Mouse (Mus musculus): ENCODE data around the gene Prmt1. TPM values are rescaled to one million over a fixed set of nuclear protein-coding genes. Genes with fewer than 3 reads are reported as not detected.
"Not testable (repeated sequence)": the region's sequence is repeated elsewhere in the genome, so short reads cannot be mapped to it uniquely, and the experiment has no call there.

Prmt1 gene
- polyA plus RNA-seq, 1 experiment from 2014 or later, result 355 TPM

DNA sequence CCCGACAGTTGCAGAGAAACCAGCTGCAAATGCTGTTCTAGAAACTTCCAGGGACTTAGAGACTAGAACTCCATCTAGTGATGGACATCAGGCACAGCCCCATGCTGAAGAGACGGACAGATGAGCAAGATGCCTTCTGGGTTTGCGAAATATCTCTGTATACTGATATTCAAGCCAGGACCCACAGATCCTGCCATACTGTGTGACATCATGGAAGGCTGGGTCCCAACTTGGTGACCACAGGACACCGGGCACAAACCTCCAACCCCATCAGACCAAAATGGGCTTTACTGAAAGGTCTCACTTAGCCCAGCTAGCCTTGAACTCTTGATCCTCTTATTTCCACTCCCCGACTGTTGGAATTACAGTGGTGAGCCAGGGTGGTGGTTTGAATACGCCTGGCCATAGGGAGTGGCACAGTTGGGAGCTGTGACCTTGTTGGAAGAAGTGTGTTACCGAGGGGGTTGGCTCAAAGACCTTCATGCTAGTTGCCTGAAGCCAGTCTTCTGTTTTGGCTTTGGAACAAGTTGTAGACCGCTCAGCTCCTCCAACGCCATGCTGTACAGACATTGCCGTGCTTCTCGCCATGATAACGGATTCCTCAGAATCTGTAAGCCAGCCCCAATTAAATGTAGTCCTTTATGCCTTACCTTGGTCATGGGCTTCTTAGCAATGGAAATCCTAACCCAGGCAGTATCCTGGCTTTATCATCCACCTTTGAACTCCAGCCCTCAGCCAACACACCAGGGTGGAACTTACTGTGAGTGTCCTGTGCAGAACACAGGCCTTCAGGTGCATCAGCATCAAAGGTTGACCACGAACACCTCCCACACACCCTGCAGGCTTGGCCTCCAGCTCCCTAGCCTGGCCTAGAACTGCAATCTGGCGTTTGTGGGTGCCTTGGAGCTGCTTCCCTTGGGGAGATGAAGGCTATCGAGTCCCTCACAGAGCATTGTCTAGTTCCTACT is 38.2 kb upstream of the Prmt1 start:
- Histone ChIP-seq H3K27me3 (ENCODE audit: control insufficient read depth, insufficient read depth, low read length) (no peaks in the 10 kb centered on the region), H3K9ac (ENCODE audit: low read length) (no peak overlapping the region), H3K36me3 (ENCODE audit: control insufficient read depth, insufficient read depth) (peaks cover 26% of the 10 kb centered on the region), H3K4me1 (ENCODE audit: control insufficient read depth, insufficient read depth, low read length) (no peaks in the 10 kb centered on the region), H3K4me3 (ENCODE audit: low read length) (no peak overlapping the region), H3K27ac (ENCODE audit: low read length) (no peak overlapping the region), H3K4me2 (ENCODE audit: low read depth, low read length) (no peak overlapping the region), H3K9me3 (replicated peaks; ENCODE audit: control insufficient read depth, low read length) (no peaks in the 10 kb centered on the region)
- WGBS, result 86% methylated on average over 15 of the region's 15 CpGs
- no peak for ATAC-seq (replicated peaks; ENCODE audit: extremely low read depth, insufficient read depth, low FRiP score)

DNA sequence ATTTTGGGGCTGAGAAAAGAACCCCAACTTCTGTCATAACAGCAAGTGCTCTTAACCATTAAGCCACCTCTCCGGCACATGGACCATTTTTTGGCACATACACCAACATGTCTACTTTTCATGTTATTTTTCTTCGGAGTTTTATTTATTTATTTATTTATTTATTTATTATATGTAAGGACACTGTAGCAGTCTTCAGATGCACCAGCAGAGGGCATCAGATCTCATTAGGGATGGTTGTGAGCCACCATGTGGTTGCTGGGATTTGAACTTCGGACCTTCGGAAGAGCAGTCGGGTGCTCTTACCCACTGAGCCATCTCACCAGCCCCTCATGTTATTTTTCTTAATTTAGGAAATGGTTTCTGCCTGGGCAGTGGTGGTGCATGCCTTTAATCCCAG is 37.3 kb upstream of the Prmt1 start:
- H3K4me1 ChIP-seq (ENCODE audit: control insufficient read depth, insufficient read depth, low read length); H3K4me3 ChIP-seq (ENCODE audit: low read length); H3K27me3 ChIP-seq (ENCODE audit: control insufficient read depth, insufficient read depth, low read length); H3K4me2 ChIP-seq (ENCODE audit: low read depth, low read length); ATAC-seq (replicated peaks; ENCODE audit: extremely low read depth, insufficient read depth, low FRiP score); H3K9me3 ChIP-seq (replicated peaks; ENCODE audit: control insufficient read depth, low read length); H3K27ac ChIP-seq (ENCODE audit: low read length); H3K9ac ChIP-seq (ENCODE audit: low read length): not testable (repeated sequence)
- H3K36me3 ChIP-seq (ENCODE audit: control insufficient read depth, insufficient read depth), result peaks cover 22% of the 10 kb centered on the region
- 68% methylated on average over 5 of the region's 5 CpGs for WGBS

DNA sequence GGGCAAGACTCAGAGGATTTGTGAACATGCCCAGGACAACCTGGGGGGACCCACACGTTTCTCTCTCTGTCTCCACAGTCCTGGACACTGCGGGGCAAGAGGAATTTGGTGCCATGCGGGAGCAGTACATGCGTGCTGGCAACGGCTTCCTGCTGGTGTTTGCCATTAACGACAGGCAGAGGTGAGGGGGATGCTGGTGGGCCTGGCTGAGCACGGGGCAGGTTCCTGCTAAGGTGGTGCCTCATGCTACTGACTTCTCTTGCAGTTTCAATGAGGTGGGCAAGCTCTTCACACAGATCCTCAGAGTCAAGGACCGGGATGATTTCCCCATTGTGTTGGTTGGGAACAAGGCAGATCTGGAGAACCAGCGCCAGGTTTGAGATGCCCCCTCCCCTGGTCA is 33.9 kb upstream of the Prmt1 start:
- H3K9me3 ChIP-seq (replicated peaks; ENCODE audit: control insufficient read depth, low read length), result no peaks in the 10 kb centered on the region
- no peak for ATAC-seq (replicated peaks; ENCODE audit: extremely low read depth, insufficient read depth, low FRiP score)
- no peak overlapping the region for H3K27ac ChIP-seq (ENCODE audit: low read length)
- no peak overlapping the region for H3K4me3 ChIP-seq (ENCODE audit: low read length)
- H3K4me1 ChIP-seq (ENCODE audit: control insufficient read depth, insufficient read depth, low read length), result peaks cover 11% of the 10 kb centered on the region
- no peak overlapping the region for H3K9ac ChIP-seq (ENCODE audit: low read length)
- WGBS, result 63% methylated on average over 9 of the region's 9 CpGs
- H3K27me3 ChIP-seq (ENCODE audit: control insufficient read depth, insufficient read depth, low read length), result no peaks in the 10 kb centered on the region
- H3K36me3 ChIP-seq (ENCODE audit: control insufficient read depth, insufficient read depth), result peaks cover 4% of the 10 kb centered on the region
- no peak overlapping the region for H3K4me2 ChIP-seq (ENCODE audit: low read depth, low read length)

DNA sequence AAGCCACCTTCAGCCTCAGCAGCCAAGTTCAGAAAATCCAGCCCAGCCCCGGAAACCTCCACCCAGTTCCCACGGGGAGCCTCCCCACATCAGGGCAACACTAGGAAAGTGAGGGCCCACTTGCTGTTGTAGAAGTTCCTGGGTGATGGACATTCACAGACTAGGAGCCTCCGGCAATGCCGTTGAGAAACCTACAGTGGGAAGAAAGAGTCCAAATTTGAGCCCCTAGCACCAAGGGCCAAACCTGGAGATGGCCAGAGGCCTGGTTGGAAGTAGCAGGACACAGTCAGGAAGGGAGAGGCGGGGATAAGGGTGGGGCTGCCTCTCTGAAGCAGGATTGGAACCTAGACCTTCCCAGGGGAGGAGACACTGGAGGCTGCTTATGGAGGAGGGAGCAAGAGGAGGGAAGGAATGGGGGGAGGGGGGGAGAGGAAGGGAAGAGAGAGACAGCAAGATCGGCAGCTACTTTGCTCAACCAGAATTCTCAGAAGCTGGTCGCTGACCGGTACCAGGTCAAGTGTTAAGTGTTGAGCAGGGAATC is 32.7 kb upstream of the Prmt1 start:
- ATAC-seq (replicated peaks; ENCODE audit: extremely low read depth, insufficient read depth, low FRiP score), result no peak
- Histone ChIP-seq H3K4me1 (ENCODE audit: control insufficient read depth, insufficient read depth, low read length) (peaks cover 19% of the 10 kb centered on the region), H3K9ac (ENCODE audit: low read length) (peak overlapping the region; percentile 84), H3K4me2 (ENCODE audit: low read depth, low read length) (peak overlapping the region; percentile 71), H3K9me3 (replicated peaks; ENCODE audit: control insufficient read depth, low read length) (no peaks in the 10 kb centered on the region), H3K27me3 (ENCODE audit: control insufficient read depth, insufficient read depth, low read length) (no peaks in the 10 kb centered on the region), H3K4me3 (ENCODE audit: low read length) (peak overlapping the region; percentile 72), H3K36me3 (ENCODE audit: control insufficient read depth, insufficient read depth) (peaks cover 4% of the 10 kb centered on the region), H3K27ac (ENCODE audit: low read length) (peak overlapping the region; percentile 99)
- WGBS, result 28% methylated on average over 8 of the region's 8 CpGs

DNA sequence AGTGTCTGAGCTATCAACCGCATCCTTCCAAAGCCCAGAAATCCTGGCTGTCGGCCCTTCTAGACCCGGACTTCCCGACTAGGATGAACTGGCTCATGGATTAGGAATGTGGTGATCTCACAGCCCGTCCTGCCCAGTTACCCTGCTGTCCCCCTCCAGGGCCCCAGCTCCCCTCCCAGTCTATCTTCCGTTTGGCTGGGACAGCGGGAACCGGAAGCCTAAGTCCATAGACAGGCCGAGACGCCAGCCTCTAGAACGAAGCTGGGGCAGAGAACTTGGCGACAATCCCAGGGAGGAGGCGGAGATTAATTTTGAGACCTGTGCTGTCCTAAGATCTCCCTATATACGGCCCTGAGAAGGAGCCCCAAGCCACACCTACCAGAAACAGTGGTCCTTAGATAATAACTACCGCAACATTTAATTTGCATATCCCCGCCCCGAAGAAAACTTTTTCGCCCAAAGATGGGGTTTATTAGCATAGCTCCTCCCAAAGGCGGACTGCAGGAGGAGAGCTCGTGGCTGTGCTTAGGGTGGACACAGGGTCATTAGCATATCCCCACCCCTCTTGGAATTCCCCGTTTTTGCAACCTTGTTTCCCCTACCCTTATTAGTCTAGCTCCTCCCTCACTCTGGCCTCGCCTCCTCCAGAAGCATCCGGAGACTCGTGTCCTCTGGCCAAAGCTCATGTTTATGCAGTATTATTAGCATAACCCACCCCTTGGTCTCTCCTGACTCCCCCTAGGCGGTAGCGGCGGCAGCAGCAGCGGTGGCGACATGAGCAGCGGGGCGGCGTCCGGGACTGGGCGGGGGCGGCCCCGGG is 31.1 kb upstream of the Prmt1 start, which contains the start of gene Rras:
Gene Rras, plus strand, starts transcription at position 720 of the 820 bp plus-strand sequence.
- ATAC-seq (replicated peaks; ENCODE audit: extremely low read depth, insufficient read depth, low FRiP score), result peak; percentile 88
- under 1% methylated on average over 36 of the region's 36 CpGs for WGBS

DNA sequence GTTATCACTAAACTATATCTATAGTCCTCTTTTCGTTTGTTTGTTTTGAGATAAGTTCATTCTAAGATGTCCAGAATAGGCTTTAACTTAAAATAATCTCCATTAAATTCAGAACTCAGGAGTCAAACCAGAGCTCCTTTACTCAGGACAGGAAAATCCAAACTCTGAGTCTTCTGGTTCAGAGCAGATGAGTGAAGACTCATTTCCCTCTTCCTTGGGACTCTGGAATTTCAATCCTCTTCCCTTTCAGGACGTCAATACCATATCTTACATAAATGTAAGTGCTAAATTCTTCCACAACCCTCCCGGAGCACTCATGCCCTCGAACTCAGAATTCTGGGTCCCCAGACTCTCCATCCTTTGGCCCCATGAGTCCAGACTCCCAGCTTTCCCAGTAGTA is 30.4 kb upstream of the Prmt1 start:
- Histone ChIP-seq H3K4me1 (ENCODE audit: control insufficient read depth, insufficient read depth, low read length) (peaks cover 19% of the 10 kb centered on the region), H3K4me2 (ENCODE audit: low read depth, low read length) (peak overlapping the region; percentile 75), H3K36me3 (ENCODE audit: control insufficient read depth, insufficient read depth) (peaks cover 15% of the 10 kb centered on the region), H3K4me3 (ENCODE audit: low read length) (peak overlapping the region; percentile 72), H3K27me3 (ENCODE audit: control insufficient read depth, insufficient read depth, low read length) (no peaks in the 10 kb centered on the region), H3K9ac (ENCODE audit: low read length) (peak overlapping the region; percentile 75), H3K9me3 (replicated peaks; ENCODE audit: control insufficient read depth, low read length) (no peaks in the 10 kb centered on the region), H3K27ac (ENCODE audit: low read length) (peak overlapping the region; percentile 99)
- no peak for ATAC-seq (replicated peaks; ENCODE audit: extremely low read depth, insufficient read depth, low FRiP score)
- WGBS, result under 1% methylated on average over 4 of the region's 4 CpGs

More for the DNA sequence above, 31.1 kb upstream of the Prmt1 start, which contains the start of gene Rras:
- Histone ChIP-seq H3K27ac (ENCODE audit: low read length) (peak within 1 kb of the TSS; percentile 99), H3K9me3 (replicated peaks; ENCODE audit: control insufficient read depth, low read length) (no peaks in the 10 kb centered on the region), H3K4me3 (ENCODE audit: low read length) (peak within 1 kb of the TSS; percentile 72), H3K27me3 (ENCODE audit: control insufficient read depth, insufficient read depth, low read length) (no peaks in the 10 kb centered on the region), H3K36me3 (ENCODE audit: control insufficient read depth, insufficient read depth) (peaks cover 8% of the 10 kb centered on the region), H3K4me2 (ENCODE audit: low read depth, low read length) (peak within 1 kb of the TSS; percentile 75), H3K4me1 (ENCODE audit: control insufficient read depth, insufficient read depth, low read length) (peaks cover 19% of the 10 kb centered on the region), H3K9ac (ENCODE audit: low read length) (peak within 1 kb of the TSS; percentile 84)

DNA sequence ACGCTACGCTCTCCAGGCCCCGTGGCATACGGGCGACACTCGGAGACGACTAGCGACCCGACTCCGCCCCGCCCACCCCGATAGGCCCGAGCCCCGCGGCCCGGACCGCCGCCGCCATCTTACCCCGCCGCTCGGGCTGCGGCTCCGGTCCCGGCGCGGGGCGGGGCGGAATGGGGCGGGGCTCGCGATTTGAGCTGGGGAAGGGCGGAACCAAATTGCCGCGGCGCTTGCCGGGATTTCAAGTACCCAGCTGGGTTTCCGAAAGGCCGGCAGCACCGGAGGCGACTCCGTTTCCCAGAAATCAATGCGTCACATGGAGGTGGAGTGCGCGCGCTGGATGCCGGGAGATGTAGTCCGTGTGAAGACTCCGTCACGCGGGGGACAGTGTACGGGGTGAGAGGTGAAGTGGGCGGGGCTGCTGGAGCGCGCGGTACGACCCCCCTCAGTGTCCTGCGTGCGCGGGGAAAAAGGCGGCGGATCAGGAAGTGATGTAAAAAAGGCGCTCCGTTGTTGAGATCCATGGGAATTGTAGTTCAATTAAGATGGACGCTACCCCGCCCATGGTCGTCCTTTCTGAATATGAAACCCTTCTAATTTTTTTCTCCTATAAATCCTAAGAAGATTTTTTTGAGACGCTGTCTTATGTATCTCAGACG is 29.7 kb upstream of the Prmt1 start, which contains the start of gene Scaf1:
Gene Scaf1, minus strand, starts transcription at position 407 of the 656 bp plus-strand sequence.
- Histone ChIP-seq H3K4me3 (ENCODE audit: low read length) (peak within 1 kb of the TSS; percentile 89), H3K9ac (ENCODE audit: low read length) (peak within 1 kb of the TSS; percentile 97), H3K36me3 (ENCODE audit: control insufficient read depth, insufficient read depth) (peaks cover 17% of the 10 kb centered on the region), H3K27me3 (ENCODE audit: control insufficient read depth, insufficient read depth, low read length) (no peaks in the 10 kb centered on the region), H3K4me2 (ENCODE audit: low read depth, low read length) (peak within 1 kb of the TSS; percentile 77), H3K4me1 (ENCODE audit: control insufficient read depth, insufficient read depth, low read length) (peaks cover 19% of the 10 kb centered on the region), H3K27ac (ENCODE audit: low read length) (peak within 1 kb of the TSS; percentile 99), H3K9me3 (replicated peaks; ENCODE audit: control insufficient read depth, low read length) (no peaks in the 10 kb centered on the region)
- under 1% methylated on average over 69 of the region's 69 CpGs for WGBS
- peak; percentile 81 for ATAC-seq (replicated peaks; ENCODE audit: extremely low read depth, insufficient read depth, low FRiP score)

DNA sequence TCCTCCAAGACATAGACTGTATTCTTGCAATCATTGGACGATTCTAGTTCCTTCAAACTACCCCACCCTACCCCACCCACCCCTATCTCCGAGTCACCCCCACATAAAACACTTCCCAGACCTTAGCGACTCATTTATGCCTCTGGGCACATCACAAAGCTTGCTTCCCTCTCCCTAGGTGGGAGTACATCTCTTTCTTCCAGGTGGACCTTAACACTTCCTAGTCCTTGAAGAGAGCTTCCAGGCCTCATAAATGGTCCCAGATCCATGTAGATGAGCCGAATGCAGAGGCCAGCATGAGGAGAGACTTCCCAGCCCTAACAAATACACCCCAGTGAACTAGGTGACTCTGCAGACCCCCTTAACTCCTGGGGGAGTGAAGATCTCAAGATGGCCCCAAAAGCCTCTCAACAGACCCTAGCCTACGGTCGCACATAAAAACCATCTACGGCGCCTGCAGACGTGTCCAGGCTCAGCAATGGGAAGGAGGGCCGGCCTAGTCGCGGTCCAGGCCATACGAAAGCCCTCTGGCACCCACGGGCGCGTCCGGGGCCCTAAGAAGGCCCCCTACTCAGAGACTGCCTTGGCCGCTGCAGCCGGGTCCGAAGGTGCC is 29.1 kb upstream of the Prmt1 start:
- peak overlapping the region; percentile 77 for H3K4me2 ChIP-seq (ENCODE audit: low read depth, low read length)
- no peak for ATAC-seq (replicated peaks; ENCODE audit: extremely low read depth, insufficient read depth, low FRiP score)
- H3K27me3 ChIP-seq (ENCODE audit: control insufficient read depth, insufficient read depth, low read length), result no peaks in the 10 kb centered on the region
- H3K27ac ChIP-seq (ENCODE audit: low read length), result peak overlapping the region; percentile 87
- peak overlapping the region; percentile 89 for H3K4me3 ChIP-seq (ENCODE audit: low read length)
- peaks cover 22% of the 10 kb centered on the region for H3K36me3 ChIP-seq (ENCODE audit: control insufficient read depth, insufficient read depth)
- H3K9ac ChIP-seq (ENCODE audit: low read length), result peak overlapping the region; percentile 97
- H3K4me1 ChIP-seq (ENCODE audit: control insufficient read depth, insufficient read depth, low read length), result peaks cover 19% of the 10 kb centered on the region
- WGBS, result under 1% methylated on average over 20 of the region's 20 CpGs
- H3K9me3 ChIP-seq (replicated peaks; ENCODE audit: control insufficient read depth, low read length), result no peaks in the 10 kb centered on the region
